Mouse (Mus musculus): Measurements from ENCODE around the gene Bmpr2.
A peak's percentile ranks its signal among the peaks of the same experiment; 100 is the strongest.

Gene Bmpr2

DNA sequence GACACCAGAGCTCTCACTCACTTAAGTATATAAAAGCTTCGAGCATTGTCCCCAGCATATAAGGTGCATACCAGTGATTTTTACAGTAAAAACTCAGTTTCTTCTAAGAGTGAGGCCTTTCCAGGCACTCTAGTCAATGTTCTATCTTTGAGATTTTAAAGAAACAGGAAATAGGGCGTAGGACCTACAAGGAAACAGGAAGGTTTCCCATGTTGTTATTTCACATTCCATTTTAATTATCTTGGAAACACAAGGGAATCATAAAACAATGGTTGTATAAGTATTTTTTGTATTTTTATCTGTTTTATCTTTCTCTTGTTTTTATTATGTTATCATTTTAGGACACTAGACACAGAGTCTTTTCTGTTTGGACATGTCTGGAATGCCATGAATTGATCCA, 34.7 kb downstream of the Bmpr2 start:
- DNase-seq = no peak

DNA sequence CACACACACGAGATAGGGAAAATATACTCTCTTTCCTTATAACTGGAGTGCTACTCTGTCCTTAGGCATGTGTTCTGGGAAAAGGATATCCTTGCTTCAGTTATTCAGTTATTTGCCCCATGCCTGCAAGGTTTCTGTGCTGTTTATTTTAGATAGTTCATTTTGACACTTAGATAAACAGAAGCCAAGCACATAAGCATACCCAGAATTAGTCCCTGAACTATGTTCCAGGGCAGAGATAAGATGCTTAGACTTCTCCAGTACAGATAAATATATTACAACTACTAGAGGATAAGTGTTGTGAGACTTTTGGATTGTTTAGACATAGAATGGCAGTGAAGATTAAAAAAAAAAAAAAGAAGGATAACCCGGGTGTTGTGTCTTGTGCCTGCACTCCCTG, 41.2 kb downstream of the Bmpr2 start:
- DNase-seq = no peak

GRCm38 (mm10) chr1:59809921-59810320, 46.7 kb downstream of the Bmpr2 start:
- no peak for DNase-seq

GRCm38 (mm10) chr1:59812782-59813181, 49.6 kb downstream of the Bmpr2 start:
- DNase-seq = no peak

- no peak for DNase-seq
Observed at GRCm38 (mm10) chr1:59825421-59825820, 62.2 kb downstream of the Bmpr2 start.

GRCm38 (mm10) chr1:59826583-59826982, 63.4 kb downstream of the Bmpr2 start:
- peak; percentile 57 for DNase-seq

DNA sequence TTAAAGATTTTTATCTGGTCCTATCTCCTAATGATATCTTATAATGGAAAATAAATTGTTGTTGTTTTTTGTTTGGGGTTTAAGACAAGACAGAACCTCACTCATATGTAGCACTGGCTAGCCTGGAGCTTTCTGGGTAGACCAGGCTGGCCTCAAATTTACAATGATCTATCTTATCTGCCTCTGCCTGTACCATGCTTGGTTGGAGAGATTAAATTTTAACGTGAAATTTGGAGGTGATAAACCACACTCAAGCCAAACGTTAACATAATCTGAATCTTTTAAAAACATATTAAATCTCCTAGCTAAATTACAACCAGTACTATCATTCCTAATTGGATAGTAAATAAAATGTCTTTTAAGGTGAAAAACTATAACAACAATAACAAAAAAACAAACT, 66.2 kb downstream of the Bmpr2 start:
- no peak for DNase-seq

DNA sequence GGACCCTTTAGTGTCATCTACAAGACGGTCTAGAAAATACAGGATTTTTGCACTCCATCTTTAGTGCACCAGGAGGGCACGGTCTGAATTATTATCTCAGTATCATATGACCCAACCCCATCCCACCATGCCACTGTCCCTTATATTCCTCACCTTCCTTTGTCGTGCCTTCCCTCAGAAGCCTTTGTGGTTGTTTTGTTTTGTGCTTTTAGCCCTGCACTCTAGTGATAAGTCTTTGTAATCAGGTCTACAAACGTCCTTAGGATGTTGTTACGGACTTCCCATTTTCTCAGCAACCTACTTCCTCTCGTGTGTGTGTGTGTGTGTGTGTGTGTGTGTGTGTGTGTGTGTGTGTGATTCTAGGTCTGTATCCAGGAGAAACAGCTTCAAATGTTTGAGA, 67.0 kb downstream of the Bmpr2 start:
- DNase-seq = no peak

GRCm38 (mm10) chr1:59833723-59834122, 70.5 kb downstream of the Bmpr2 start:
- DNase-seq = no peak

GRCm38 (mm10) chr1:59848327-59848726, 85.1 kb downstream of the Bmpr2 start:
- no peak for DNase-seq

DNA sequence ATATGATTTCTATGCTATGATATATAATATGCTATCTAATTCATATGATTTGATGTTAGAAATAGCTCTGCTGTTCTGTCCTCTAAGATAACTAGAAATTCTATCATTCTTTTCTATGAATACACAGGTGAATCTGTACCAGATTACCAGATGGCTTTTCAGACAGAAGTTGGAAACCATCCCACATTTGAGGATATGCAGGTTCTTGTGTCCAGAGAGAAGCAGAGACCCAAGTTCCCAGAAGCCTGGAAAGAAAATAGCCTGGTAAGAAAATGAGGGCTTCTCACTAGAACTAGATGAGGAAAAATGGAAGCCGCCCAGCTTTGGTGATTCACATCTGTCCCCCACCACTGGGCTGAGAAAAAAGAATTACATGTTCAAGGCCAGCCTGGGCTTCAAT, 95.8 kb downstream of the Bmpr2 start:
- DNase-seq = peak; percentile 31

DNA sequence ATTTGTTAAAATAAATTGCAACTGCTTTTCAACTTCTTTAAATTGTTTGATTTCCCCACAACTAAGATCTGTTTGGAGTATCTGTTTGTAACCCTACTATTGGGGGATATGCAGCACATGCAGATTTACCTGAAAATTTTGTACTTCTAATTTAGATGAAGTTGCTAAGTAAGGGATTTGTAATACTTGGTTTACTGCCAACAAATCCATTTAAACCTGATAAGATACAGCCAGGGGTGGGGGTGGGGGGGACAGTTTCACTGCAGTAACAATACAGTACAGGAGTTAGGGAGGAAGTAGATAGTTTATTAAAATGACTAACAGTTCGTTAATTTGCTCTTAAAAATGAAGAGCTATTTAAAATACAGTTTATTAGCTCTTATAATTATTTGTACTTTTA, 98.9 kb downstream of the Bmpr2 start:
- no peak for DNase-seq

DNA sequence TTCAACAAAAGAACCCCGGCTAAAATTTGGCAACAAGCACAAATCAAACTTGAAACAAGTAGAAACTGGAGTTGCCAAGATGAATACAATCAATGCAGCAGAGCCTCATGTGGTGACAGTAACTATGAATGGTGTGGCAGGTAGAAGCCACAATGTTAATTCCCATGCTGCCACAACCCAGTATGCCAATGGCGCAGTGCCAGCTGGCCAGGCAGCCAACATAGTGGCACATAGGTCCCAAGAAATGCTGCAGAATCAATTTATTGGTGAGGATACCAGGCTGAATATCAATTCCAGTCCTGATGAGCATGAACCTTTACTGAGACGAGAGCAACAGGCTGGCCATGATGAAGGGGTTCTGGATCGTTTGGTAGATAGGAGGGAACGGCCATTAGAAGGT, 104.8 kb downstream of the Bmpr2 start:
- DNase-seq = peak; percentile 11

GRCm38 (mm10) chr1:59874023-59874422, 110.8 kb downstream of the Bmpr2 start:
- DNase-seq = no peak

GRCm38 (mm10) chr1:59878098-59878497, 114.9 kb downstream of the Bmpr2 start:
- no peak for DNase-seq

- DNase-seq = peak; percentile 43
Observed at GRCm38 (mm10) chr1:59883349-59884134, 120.3 kb downstream of the Bmpr2 start.

DNA sequence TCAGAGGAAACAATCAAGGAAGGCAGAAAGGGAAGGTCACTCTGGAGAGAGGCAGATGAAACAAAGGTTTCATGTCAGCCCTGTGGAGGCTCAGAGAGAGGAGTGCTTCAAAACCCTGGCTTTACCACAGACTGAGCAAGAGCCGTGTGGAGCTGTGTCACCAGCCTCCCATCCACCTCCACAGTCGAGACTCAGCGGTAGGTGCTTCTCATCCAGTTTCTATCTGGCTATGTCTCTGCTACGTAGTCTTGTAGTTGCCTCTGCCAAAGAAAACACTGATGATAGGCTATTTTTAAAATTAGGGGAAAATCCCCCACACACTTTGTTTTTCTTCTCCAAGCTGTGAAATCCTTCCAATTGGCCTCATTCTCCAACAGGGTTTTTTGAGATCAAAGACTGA, 123.7 kb downstream of the Bmpr2 start:
- no peak for DNase-seq

GRCm38 (mm10) chr1:59888018-59888417, 124.8 kb downstream of the Bmpr2 start:
- DNase-seq = no peak

- no peak for DNase-seq
Observed at GRCm38 (mm10) chr1:59891185-59891584, 128.0 kb downstream of the Bmpr2 start.

GRCm38 (mm10) chr1:59892777-59893176, 129.6 kb downstream of the Bmpr2 start:
- no peak for DNase-seq

- DNase-seq = no peak
Observed at GRCm38 (mm10) chr1:59894025-59894424, 130.8 kb downstream of the Bmpr2 start.

DNA sequence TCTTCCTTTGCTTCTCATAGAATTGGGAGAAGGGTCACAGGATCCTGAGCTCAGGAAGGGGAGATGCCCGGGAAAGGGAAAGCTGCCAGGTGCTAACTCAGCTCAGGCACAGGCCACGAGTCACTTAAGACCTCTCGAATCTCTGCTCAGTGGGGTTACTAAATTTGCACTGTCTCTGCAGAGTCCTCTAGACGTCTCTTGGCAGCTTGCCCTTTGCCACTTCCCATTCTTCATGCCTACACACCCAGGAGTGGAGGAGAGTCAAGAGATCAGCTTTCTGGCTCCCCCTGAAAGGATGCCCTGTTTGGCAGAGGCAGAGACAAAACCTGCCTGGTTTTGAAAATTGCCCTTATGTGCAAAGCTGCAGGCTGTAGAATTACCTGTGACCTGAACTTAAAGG, 132.3 kb downstream of the Bmpr2 start:
- no peak for DNase-seq

- no peak for DNase-seq
Observed at GRCm38 (mm10) chr1:59897147-59897798, 134.1 kb downstream of the Bmpr2 start.

DNA sequence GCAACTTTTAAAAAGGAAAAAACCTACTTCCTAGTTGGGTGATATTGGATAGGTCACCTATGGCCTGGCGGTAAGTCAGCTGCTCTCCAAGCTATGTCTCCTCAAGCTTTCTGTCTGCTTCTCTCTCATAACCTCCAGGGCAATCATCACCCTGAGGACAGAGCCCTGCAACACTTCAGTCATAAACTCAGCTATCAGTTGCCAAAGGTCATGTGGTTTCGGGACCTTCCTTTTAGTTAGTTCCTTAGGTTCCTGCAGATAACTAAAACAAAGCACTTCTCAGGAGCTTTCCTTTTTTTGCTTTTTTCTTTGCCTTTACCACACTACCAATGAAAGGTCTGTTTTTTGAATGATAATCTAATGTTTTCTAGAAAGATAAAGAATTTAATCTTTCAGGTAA, 136.5 kb downstream of the Bmpr2 start:
- DNase-seq = no peak
